Mouse (Mus musculus): Measurements from ENCODE around the gene 4930595D18Rik. TPM values are rescaled to one million over a fixed set of nuclear protein-coding genes. Genes with fewer than 3 reads are reported as not detected.
A peak's percentile ranks its signal among the peaks of the same experiment; 100 is the strongest.

The 4930595D18Rik gene
- total RNA-seq (2021) = not detected
- long read RNA-seq, experiment 1 = 0 reads
- long read RNA-seq, experiment 2 = 0 reads

- DNase-seq (ENCODE audit: low spot score in 2 of 2) = no peak
Observed at GRCm38 (mm10) chr12:111184476-111184875, at the start of gene 4930595D18Rik. 4930595D18Rik (minus strand) TSS chr12:111184491.

- DNase-seq (ENCODE audit: low spot score in 2 of 2) = no peak
Observed at GRCm38 (mm10) chr12:111233798-111234197, 49.5 kb upstream of the 4930595D18Rik start.

- no peak for DNase-seq (ENCODE audit: low spot score in 2 of 2)
Observed at GRCm38 (mm10) chr12:111230793-111231192, 46.5 kb upstream of the 4930595D18Rik start.

GRCm38 (mm10) chr12:111228488-111228887 lies 44.2 kb upstream of the 4930595D18Rik start:
- no peak for DNase-seq (ENCODE audit: low spot score in 2 of 2)

GRCm38 (mm10) chr12:111227410-111227809 lies 43.1 kb upstream of the 4930595D18Rik start:
- no peak for DNase-seq (ENCODE audit: low spot score in 2 of 2)

- no peak for DNase-seq (ENCODE audit: low spot score in 2 of 2)
Observed at GRCm38 (mm10) chr12:111225197-111225780, 41.0 kb upstream of the 4930595D18Rik start.

- DNase-seq (ENCODE audit: low spot score in 2 of 2) = no peak
Observed at GRCm38 (mm10) chr12:111218867-111219266, 34.6 kb upstream of the 4930595D18Rik start.

GRCm38 (mm10) chr12:111211729-111212128 lies 27.4 kb upstream of the 4930595D18Rik start:
- no peak for DNase-seq (ENCODE audit: low spot score in 2 of 2)

- no peak for DNase-seq (ENCODE audit: low spot score in 2 of 2)
Observed at GRCm38 (mm10) chr12:111207641-111208040, 23.4 kb upstream of the 4930595D18Rik start.

GRCm38 (mm10) chr12:111203945-111204344 lies 19.7 kb upstream of the 4930595D18Rik start:
- DNase-seq (ENCODE audit: low spot score in 2 of 2) = peak in 1 of 2 experiments; percentile 23

GRCm38 (mm10) chr12:111203076-111203475 lies 18.8 kb upstream of the 4930595D18Rik start:
- peak; percentile 18 to 37 for DNase-seq (ENCODE audit: low spot score in 2 of 2)

- no peak for DNase-seq (ENCODE audit: low spot score in 2 of 2)
Observed at GRCm38 (mm10) chr12:111196548-111196947, 12.3 kb upstream of the 4930595D18Rik start.

GRCm38 (mm10) chr12:111193331-111193730 lies 9.0 kb upstream of the 4930595D18Rik start:
- DNase-seq (ENCODE audit: low spot score in 2 of 2) = no peak

- DNase-seq (ENCODE audit: low spot score in 2 of 2) = no peak
Observed at GRCm38 (mm10) chr12:111192777-111193176, 8.5 kb upstream of the 4930595D18Rik start.

GRCm38 (mm10) chr12:111190891-111191290 lies 6.6 kb upstream of the 4930595D18Rik start:
- DNase-seq (ENCODE audit: low spot score in 2 of 2) = no peak

- no peak for DNase-seq (ENCODE audit: low spot score in 2 of 2)
Observed at GRCm38 (mm10) chr12:111190355-111190754, 6.1 kb upstream of the 4930595D18Rik start.

GRCm38 (mm10) chr12:111188295-111188694 lies 4.0 kb upstream of the 4930595D18Rik start:
- no peak for DNase-seq (ENCODE audit: low spot score in 2 of 2)

GRCm38 (mm10) chr12:111186986-111187385 lies 2.7 kb upstream of the 4930595D18Rik start:
- no peak for DNase-seq (ENCODE audit: low spot score in 2 of 2)

- no peak for DNase-seq (ENCODE audit: low spot score in 2 of 2)
Observed at GRCm38 (mm10) chr12:111182378-111182777, 1.9 kb downstream of the 4930595D18Rik start.

GRCm38 (mm10) chr12:111181848-111182247 lies 2.4 kb downstream of the 4930595D18Rik start:
- DNase-seq (ENCODE audit: low spot score in 2 of 2) = no peak

GRCm38 (mm10) chr12:111178772-111179171 lies 5.5 kb downstream of the 4930595D18Rik start:
- DNase-seq (ENCODE audit: low spot score in 2 of 2) = no peak

- DNase-seq (ENCODE audit: low spot score in 2 of 2) = no peak
Observed at GRCm38 (mm10) chr12:111168891-111169290, 15.4 kb downstream of the 4930595D18Rik start.

GRCm38 (mm10) chr12:111166681-111167289 lies 17.5 kb downstream of the 4930595D18Rik start:
- DNase-seq (ENCODE audit: low spot score in 2 of 2) = peak in 1 of 2 experiments; percentile 35
